Mouse (Mus musculus) regulatory T cell (primary cell): ENCODE measurements around the gene Klf12.

ENCODE experiments used
- in situ Hi-C: fragments of 300-600 bp; cut with MboI, MseI; formaldehyde crosslinking; loops from one replicate; pipeline ENCODE4 v1.15.1; 2025; ENCODE audit warnings: high pct_unique_total_duplicates

The Klf12 gene

DNA sequence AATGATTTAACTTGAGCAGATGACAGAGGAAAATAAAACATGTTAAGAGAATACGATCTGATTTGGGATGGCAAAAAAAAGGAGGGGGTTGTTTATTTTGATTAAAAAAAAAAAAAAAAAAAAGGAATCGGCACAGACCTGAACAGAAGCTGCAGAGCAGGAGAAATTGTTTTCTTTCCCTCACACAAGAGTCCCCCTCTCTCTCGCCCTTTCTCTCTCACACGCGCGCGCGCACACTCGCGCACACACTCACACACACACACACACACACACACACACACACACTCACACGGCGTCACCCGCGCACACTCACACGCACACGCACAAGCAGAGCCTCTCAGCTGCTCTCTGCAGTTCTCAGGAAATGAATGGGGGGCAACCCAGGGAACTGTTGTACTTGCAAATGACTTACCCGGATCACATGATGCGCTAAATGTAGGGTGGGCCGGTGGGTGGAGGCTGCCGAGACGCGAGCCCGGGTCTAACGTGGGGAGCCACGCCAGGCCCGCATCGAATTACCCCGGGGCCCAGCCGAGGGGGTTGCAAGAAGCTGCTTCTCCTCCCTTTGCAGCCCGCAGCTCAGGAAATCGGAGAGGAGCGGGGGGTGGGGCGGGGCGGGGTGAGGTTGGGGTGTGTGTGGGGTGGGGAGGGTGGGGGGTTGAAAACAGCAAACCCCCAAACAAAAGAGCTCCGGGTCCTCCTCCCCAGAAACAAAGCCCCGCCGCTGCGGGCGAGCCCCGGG is at the start of gene Klf12:
Gene Klf12 (minus strand): TSS at position 561 of the 742 bp plus-strand sequence.
- in situ Hi-C loops, result no loop called here

DNA sequence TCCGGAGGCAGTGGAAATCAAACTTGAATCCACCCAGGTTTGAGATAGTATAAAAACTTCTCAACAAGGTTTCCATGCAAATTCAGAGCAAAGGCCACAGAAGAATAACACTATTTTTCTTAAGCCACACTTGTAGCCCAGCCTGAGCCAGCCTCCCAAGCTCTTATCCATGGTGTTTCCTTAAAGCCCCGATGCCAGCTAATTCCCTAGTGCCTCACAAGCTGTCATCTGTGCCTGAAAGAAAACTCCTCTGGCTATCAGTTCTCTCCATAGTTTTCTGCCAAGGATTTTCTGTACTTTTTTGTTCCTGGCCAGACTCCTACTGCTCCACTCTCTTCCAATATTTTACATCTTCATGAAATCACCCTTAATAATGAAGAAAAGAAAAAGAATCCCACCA is 48.9 kb upstream of the Klf12 start:
- in situ Hi-C loops, result no loop called here

- in situ Hi-C loops, result no loop called here
These were observed 44.3 kb upstream of the Klf12 start for GRCm38 (mm10) chr14:100328602-100329276.

GRCm38 (mm10) chr14:100324303-100324702 is 39.8 kb upstream of the Klf12 start:
- in situ Hi-C loops, result loop anchor here (5.0 kb wide), 1 partner anchor 77 kb away; no protein-coding TSS in a partner anchor

GRCm38 (mm10) chr14:100322012-100322411 is 37.5 kb upstream of the Klf12 start:
- in situ Hi-C loops, result loop anchor here (5.0 kb wide), 1 partner anchor 75 kb away; no protein-coding TSS in a partner anchor

GRCm38 (mm10) chr14:100316780-100317179 is 32.3 kb upstream of the Klf12 start:
- in situ Hi-C loops, result no loop called here

DNA sequence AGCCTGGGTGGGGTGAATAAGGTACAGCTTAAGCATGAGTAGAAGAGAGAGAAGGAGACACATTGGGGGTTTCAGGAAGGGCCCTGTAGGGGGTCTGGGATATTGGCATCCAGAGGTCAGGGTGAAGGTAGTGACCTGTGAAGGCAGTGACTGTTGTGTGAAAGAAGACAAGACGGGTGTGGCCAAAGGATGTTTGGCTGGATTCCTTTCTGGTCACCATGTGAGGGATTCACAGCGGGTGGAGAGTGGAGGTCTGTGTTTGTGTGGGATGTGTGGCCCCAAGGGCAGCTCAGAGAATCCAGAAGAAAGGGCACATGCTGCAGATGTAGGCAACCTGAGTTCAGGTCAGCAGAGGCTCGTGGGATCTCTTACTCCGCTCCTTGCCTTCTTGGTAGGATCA is 29.6 kb upstream of the Klf12 start:
- in situ Hi-C loops, result no loop called here

- in situ Hi-C loops, result no loop called here
These were observed 16.4 kb upstream of the Klf12 start for GRCm38 (mm10) chr14:100300905-100301304.

GRCm38 (mm10) chr14:100298892-100299291 is 14.4 kb upstream of the Klf12 start:
- in situ Hi-C loops, result loop anchor here (10.0 kb wide), 1 partner anchor 1336 kb away; no protein-coding TSS in a partner anchor

DNA sequence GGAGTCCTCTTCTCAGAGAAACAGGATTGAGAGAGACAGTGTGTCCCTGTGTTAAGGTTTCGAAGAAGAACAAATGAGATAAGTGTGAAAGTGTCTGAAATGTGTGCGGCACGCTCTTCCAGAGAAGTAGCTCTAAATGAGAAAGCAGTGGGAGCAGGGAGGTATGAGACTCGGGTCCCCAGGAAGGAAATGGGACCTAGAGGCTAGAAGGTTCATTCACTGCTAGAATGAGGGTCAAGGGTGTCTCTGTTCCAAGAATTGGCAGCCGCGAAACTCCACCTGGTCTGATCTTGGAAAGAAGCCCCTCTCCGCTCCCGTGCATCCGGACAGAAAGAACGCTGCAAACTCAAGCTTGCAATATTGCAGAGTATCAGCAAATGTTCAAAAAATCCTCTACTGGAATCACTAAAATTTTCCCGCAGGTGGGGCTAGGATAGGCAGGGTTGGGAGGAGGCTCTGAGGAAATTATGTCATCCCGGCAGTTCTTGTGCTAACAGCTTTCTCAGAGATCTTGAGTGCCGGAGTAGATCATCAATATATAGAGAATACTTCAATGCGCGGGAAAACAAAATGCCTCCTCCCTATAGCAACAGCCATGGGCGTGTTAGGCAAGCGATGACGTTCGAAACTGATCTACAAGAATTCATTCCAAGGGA is 2.2 kb upstream of the Klf12 start:
- in situ Hi-C loops, result no loop called here

GRCm38 (mm10) chr14:100285656-100286585 is 1.4 kb upstream of the Klf12 start:
- in situ Hi-C loops, result no loop called here

DNA sequence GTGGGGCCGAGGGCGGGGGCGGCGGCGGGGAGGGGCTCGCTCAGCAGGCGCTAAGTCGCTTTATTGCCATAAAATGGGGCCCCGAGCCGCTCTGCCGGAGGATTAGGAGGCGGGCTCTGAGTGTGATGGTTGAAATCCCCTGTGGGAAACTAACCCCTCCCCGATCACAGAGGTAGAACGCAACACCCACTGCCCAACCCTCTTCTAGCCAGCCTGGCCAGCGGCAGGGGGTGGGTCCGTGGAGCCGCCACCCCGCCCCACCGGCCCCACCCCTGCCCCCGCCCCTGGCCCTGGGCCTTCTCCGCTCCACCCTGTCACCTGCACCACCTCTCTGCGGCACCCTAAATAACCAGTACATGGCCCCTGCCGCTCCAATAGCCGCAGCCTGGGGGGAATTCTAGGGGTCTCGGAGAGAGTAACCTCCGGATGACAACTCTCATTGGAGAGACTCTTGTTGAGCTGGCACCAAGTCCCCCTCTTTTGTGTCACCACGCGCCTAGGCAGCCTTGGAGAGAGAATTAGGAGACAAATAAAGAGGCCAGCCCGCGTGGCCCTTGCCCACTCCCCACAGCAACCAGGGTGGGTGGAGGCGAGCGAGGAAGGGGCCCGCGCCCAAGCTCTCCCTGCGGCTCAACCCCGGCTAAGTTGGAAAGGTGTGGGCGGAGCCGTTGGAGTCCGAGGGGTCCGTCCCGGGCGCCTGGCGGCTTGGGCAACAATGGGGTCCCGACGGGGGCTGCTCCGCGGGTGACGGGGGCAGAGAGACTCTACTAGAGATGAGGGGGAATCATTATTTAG is 579 bp upstream of the Klf12 start:
- in situ Hi-C loops, result no loop called here

DNA sequence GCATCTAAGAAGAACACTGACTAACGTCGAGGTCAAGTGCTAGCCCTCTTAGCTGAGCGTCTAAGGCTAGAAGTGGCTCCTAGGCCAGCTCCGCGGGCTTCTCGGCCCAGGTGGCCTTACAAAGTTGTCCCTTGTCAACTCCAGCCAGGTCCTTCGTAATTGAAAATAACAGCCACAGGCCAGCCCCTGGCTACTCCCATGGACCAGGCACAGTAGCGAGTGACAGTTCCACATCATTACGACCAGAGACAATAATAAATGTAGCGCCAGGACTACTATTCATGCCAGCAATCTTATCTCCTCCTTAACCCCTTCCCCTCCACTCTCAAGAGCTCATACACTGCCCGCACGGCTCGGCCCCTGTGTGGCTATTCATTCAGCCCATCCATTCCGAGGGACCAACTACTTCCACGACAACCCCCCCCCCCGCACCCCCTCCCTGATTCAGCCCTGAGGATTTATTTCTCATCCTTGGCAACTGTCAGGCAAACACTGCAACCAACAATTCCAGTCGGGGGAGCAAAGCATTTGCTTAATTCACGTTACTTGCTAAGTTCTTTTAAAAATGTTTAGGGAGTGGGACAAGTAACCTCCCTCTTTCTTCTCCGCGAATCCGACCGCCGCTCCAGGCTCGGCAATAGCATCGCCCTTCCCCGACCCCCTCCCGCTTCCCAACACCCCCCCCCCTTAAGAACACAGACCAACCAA is 914 bp downstream of the Klf12 start:
- in situ Hi-C loops, result no loop called here

- in situ Hi-C loops, result no loop called here
These were observed 1.8 kb downstream of the Klf12 start for GRCm38 (mm10) chr14:100282651-100283050.

DNA sequence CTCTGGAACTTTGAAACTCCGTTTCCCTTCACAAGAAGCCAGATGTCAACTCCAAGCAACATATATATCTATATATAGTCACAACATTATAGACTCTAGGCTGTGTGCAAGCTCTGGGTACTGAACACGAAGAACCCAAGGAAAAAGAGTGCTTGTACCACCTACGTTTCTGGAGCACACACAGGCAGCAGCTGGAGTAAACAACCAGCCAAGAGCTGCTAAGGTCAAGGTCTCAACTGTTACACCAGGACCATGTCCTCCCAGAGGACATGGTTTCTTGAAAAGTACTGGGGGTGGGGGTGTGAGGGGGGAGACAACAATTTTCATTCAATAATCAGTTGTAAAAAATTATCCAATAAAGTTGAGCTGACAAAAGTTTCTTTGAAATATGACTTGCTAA is 2.7 kb downstream of the Klf12 start:
- in situ Hi-C loops, result no loop called here

- in situ Hi-C loops, result no loop called here
These were observed 10.3 kb downstream of the Klf12 start for GRCm38 (mm10) chr14:100274179-100274578.

DNA sequence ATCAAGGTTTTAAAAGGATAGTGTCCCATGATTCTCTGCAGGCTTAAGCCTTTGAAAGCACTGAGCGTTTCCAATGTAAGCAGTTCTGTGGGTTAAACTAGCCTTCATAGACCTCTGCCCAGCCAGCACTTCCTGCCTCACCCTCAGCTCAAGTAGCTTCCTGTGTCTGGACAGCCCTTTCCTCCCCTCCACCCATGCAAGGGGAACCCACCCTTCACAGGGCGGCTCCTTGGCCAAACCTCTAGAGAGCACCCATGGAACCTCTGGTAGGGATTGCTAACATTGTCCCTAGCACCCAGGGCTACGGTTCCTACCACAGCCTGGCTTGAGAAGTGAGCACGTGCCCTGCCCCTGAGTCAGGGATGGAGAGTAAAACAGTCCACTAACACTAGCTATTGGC is 23.9 kb downstream of the Klf12 start:
- in situ Hi-C loops, result no loop called here

GRCm38 (mm10) chr14:100243046-100243445 is 41.4 kb downstream of the Klf12 start:
- in situ Hi-C loops, result no loop called here

GRCm38 (mm10) chr14:100239874-100240273 is 44.6 kb downstream of the Klf12 start:
- in situ Hi-C loops, result no loop called here

DNA sequence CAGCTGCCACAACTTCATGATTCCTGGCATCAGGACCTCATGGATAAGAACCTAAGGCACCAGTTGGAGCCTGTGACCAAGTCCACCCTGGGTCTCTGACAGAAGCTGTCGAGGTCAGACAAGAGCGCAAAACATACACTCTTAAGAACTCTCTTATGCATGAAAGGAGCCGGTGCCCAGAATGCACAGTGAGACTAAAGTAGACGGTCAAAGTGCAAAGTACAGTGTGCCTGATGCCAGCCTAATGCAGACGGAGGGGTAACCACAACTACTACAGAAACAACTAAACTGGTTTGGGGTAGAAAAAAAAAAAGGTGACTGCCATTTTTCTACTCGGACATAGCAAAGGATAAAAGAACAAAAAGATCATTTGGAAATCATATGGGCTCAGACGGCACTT is 47.7 kb downstream of the Klf12 start:
- in situ Hi-C loops, result no loop called here
